ENCODE assay signal across 18 mouse cellular contexts in the genomic region with DNA sequence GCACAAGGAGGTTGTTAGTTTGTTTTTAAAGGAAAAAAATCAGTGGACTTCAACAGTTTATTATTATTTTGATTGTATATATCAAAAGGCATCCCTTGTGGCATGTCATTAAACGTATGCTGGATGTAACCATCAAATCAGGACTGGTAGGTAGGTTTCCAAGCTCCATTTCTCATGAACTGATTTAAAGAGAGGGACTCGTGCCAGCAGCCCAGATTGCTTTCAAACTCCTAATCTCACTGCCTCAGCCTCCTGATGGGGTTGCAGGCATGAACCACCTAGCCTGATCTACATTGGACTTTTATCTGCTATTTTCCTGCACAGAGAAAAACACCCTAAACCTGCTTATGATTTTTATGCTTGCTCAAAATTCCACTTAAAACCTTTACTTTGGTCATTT. TPM values are rescaled to one million over a fixed set of nuclear protein-coding genes. Genes with fewer than 3 reads are reported as not detected.
DNase-seq lines count a peak whose midpoint lies in the region; ATAC-seq lines count a peak whose summit lies in the region.
"Had no signal": no experiment of that assay in that cellular context is flagged by ENCODE, and none has a peak within 500 bp of the region (broad histone marks: within the 10 kb centered on the region; RNA-seq: fewer than 3 reads in every experiment).

No protein-coding gene starts in this region.

- WGBS in neural tube, embryonic 15.5 days: 61% methylated on average over 2 of the region's 2 CpGs
- WGBS in kidney, embryonic 15.5 days: 83% methylated on average over 2 of the region's 2 CpGs

- no peak for DNase-seq in frontal cortex, postnatal 14 days (ENCODE audit: low spot score in 2 of 2)
- peak; percentile 39 for DNase-seq in 3T3-L1 (ENCODE audit: low read depth, low spot score)
- peak; percentile 73 for DNase-seq in cerebellum, adult 18-20 months
- peak; percentile 71 to 80 for DNase-seq in cerebellum, postnatal 25 days
- no peak for DNase-seq in right cerebral cortex, postnatal 14 days
- DNase-seq: adrenal gland, postnatal 25 days; embryo, embryonic 11 days; gastrocnemius, postnatal 10 days; kidney, adult 18-20 months; kidney, postnatal 14 days; thymus, postnatal 4 days had no signal

- H3K27ac ChIP-seq in neural tube, embryonic 15.5 days (replicated peaks): no peak overlapping the region
- H3K27ac ChIP-seq in kidney, embryonic 15.5 days: no peak overlapping the region
- H3K27ac ChIP-seq: midbrain, embryonic 13.5 days; neural tube, embryonic 13.5 days had no signal

- no peaks in the 10 kb centered on the region for H3K27me3 ChIP-seq in neural tube, embryonic 15.5 days (replicated peaks)
- H3K27me3 ChIP-seq in kidney, embryonic 15.5 days: no peaks in the 10 kb centered on the region
- H3K27me3 ChIP-seq: midbrain, embryonic 13.5 days; neural tube, embryonic 13.5 days had no signal

- H3K9me3 ChIP-seq in neural tube, embryonic 15.5 days (replicated peaks): no peaks in the 10 kb centered on the region
- no peaks in the 10 kb centered on the region for H3K9me3 ChIP-seq in kidney, embryonic 15.5 days (replicated peaks)
- H3K9me3 ChIP-seq: G1E; midbrain, embryonic 13.5 days; neural tube, embryonic 13.5 days had no signal

- 0 out of 2 replicates have a peak, but pooled peaks cover 4% of the 10 kb centered on the region for H3K4me1 ChIP-seq in neural tube, embryonic 15.5 days
- H3K4me1 ChIP-seq in kidney, embryonic 15.5 days: 0 out of 2 replicates have a peak, but pooled peaks cover 3% of the 10 kb centered on the region
- H3K4me1 ChIP-seq: midbrain, embryonic 13.5 days had no signal

- no peak overlapping the region for H3K4me2 ChIP-seq in neural tube, embryonic 15.5 days
- H3K4me2 ChIP-seq in kidney, embryonic 15.5 days: no peak overlapping the region
- H3K4me2 ChIP-seq: midbrain, embryonic 13.5 days; neural tube, embryonic 13.5 days had no signal

- no peak overlapping the region for H3K4me3 ChIP-seq in neural tube, embryonic 15.5 days (replicated peaks)
- H3K4me3 ChIP-seq in kidney, embryonic 15.5 days (replicated peaks): no peak overlapping the region
- H3K4me3 ChIP-seq: midbrain, embryonic 13.5 days; neural tube, embryonic 13.5 days had no signal

- no peak overlapping the region for H3K9ac ChIP-seq in neural tube, embryonic 15.5 days (replicated peaks)
- H3K9ac ChIP-seq in kidney, embryonic 15.5 days: no peak overlapping the region
- H3K9ac ChIP-seq: midbrain, embryonic 13.5 days; neural tube, embryonic 13.5 days had no signal

- peak; percentile 32 for ATAC-seq in frontal cortex, adult (ENCODE audit: low TSS enrichment)
- no peak for ATAC-seq in neural tube, embryonic 15.5 days (ENCODE audit: low FRiP score)
- ATAC-seq in kidney, embryonic 15.5 days (replicated peaks; ENCODE audit: low FRiP score): no peak
- ATAC-seq: lung, postnatal 0 days; midbrain, embryonic 13.5 days had no signal

- H3K36me3 ChIP-seq in neural tube, embryonic 15.5 days: no peaks in the 10 kb centered on the region
- H3K36me3 ChIP-seq in kidney, embryonic 15.5 days: peaks cover under 1% of the 10 kb centered on the region; the same call in 1 of the 2 replicates
- H3K36me3 ChIP-seq: midbrain, embryonic 13.5 days; neural tube, embryonic 13.5 days had no signal

RNA-seq across cellular contexts. Expression of a gene that starts 15.7 kb away (rescaled TPM):
- polyA plus RNA-seq in neural tube, embryonic 15.5 days (2015; fragmentation: Nextera tagmentation; extraction: Ambion mirVana): 138 and 139 TPM in 2 replicates
- 77.5 and 82.3 TPM in 2 replicates for polyA plus RNA-seq in kidney, embryonic 15.5 days (2015; fragmentation: Nextera tagmentation; extraction: Ambion mirVana)

RNA-seq across cellular contexts. Expression of a gene that starts 15.8 kb away (rescaled TPM):
- polyA plus RNA-seq in neural tube, embryonic 15.5 days (2015; fragmentation: Nextera tagmentation; extraction: Ambion mirVana): 64.2 and 72.0 TPM in 2 replicates
- polyA plus RNA-seq in kidney, embryonic 15.5 days (2015; fragmentation: Nextera tagmentation; extraction: Ambion mirVana): 114 and 130 TPM in 2 replicates

RNA-seq across cellular contexts. Expression of a gene that starts 49.3 kb away (rescaled TPM):
- 2.5 TPM in 2 replicates for polyA plus RNA-seq in neural tube, embryonic 15.5 days (2015; fragmentation: Nextera tagmentation; extraction: Ambion mirVana)
- 3.0 and 3.3 TPM in 2 replicates for polyA plus RNA-seq in kidney, embryonic 15.5 days (2015; fragmentation: Nextera tagmentation; extraction: Ambion mirVana)

Comparison
In these comparisons a context has a peak if more than half of its experiments do, and no peak if none do; other contexts are left out.
1. DNase-seq: peak in 3T3-L1 (single experiment), cerebellum, adult 18-20 months (2 of 2) and cerebellum, postnatal 25 days (2 of 2); none in frontal cortex, postnatal 14 days (0 of 2) and right cerebral cortex, postnatal 14 days (single experiment).